Mouse (Mus musculus) lung, embryonic 14.5 days (tissue): ENCODE data around the gene Aen. TPM values are rescaled to one million over a fixed set of nuclear protein-coding genes. Genes with fewer than 3 reads are reported as not detected.

Source experiments
- ATAC-seq: fragments of 200-750 bp; cut with Nextera tagmentation; 2 replicates; pipeline ENCODE4 v1.8.0; 2017; ENCODE audit warnings: mild to moderate bottlenecking, moderate TSS enrichment, moderate library complexity; ENCODE audit not compliant: insufficient read depth
- DNase-seq: peaks from one replicate; pipeline ENCODE4 v3.0.0-alpha.2; 2015
- H3K27ac ChIP-seq: fragments of 300-500 bp; sonication (generic); 2 replicates; pipeline ENCODE4 v1.5.1; 2014; ENCODE audit warnings: low read depth, mild to moderate bottlenecking, moderate library complexity
- H3K27me3 ChIP-seq: fragments of 300-500 bp; sonication (generic); 2 replicates; pipeline ENCODE4 v1.6.1; 2014; ENCODE audit warnings: low read length, control low read depth; ENCODE audit not compliant: insufficient read depth
- H3K36me3 ChIP-seq: fragments of 300-500 bp; sonication (generic); 2 replicates; pipeline ENCODE4 v1.6.1; 2014; ENCODE audit warnings: control low read depth; ENCODE audit not compliant: insufficient read depth
- H3K4me1 ChIP-seq: fragments of 300-500 bp; sonication (generic); 2 replicates; pipeline ENCODE4 v1.6.1; 2014; ENCODE audit warnings: antibody characterized with exemption, control low read depth; ENCODE audit not compliant: insufficient read depth
- H3K4me2 ChIP-seq: fragments of 300-500 bp; sonication (generic); 2 replicates; pipeline ENCODE4 v1.6.1; 2014; ENCODE audit warnings: mild to moderate bottlenecking
- H3K4me3 ChIP-seq: fragments of 300-500 bp; sonication (generic); 2 replicates; pipeline ENCODE4 v1.5.1; 2014; ENCODE audit warnings: low read depth, low read length
- H3K9ac ChIP-seq: fragments of 300-500 bp; sonication (generic); 2 replicates; pipeline ENCODE4 v1.6.1; 2014
- H3K9me3 ChIP-seq: fragments of 300-500 bp; sonication (generic); 2 replicates; pipeline ENCODE4 v1.6.1; 2016; ENCODE audit warnings: low read depth, low read length, control low read depth
- CTCF ChIP-seq: IDR thresholded peaks from 2 replicates; pipeline ENCODE4 v1.5.1; 2016; ENCODE audit warnings: antibody characterized with exemption, low read depth
- WGBS: fragments of 180-500 bp; shearing (Covaris S2); extraction: QIAGEN DNeasy Blood & Tissue Kit; methylation state at CpG from one replicate; pipeline ENCODE4 v1.1.7; 2014; 5-methylcytosine and 5-hydroxymethylcytosine counted together
- polyA plus RNA-seq: library from polyadenylated mRNA; unstranded; fragments of >200 nt; fragmentation: Nextera tagmentation; extraction: Ambion mirVana; gene quantifications from 2 replicates; pipeline ENCODE4 v1.2.1, GENCODE M21; 2014

Gene Aen
- 36.7 and 44.2 TPM in 2 replicates for polyA plus RNA-seq

DNA sequence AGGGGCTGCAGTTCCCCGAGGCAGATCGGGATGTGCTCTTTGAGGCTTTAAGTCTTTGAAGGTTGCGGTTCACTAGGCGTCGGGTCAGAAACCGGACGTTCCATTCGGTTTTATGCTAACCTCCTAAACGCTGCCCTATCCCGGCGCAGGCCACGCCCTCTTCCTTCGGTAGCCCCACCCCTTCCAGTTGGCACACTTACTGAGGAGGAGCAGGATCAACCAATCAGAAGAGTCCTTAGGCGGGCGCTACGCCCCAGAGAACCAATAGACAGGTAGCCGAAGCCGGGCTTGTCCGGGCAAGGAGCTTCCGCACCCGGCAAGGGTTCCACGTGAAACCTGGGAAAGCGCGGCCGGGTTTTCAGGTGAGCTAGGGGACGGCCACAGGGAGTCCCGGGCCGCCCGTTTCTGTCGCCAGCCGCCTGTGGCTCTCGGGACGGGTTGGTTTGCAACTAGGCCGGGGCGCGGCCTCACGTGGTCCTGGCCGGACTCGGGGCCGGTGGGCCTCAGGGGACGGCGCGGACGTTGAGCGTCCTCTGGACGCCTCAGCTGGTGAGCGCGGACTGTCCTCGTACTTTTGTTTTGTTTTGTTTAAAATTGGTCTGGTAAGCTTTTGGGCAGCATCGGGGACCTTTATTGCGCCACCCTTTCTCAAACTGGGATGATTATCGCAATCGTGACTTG lies at the start of gene Aen:
Gene Aen, plus strand, starts transcription at position 202 of the 681 bp plus-strand sequence.
- Histone ChIP-seq H3K36me3 (0 out of 2 replicates have a peak, but pooled peaks cover 4% of the 10 kb centered on the region), H3K4me3 (peak within 1 kb of the TSS; percentile 90), H3K4me2 (peak within 1 kb of the TSS; percentile 76), H3K4me1 (peaks cover 6% of the 10 kb centered on the region), H3K9me3 (no peaks in the 10 kb centered on the region), H3K27me3 (no peaks in the 10 kb centered on the region), H3K9ac (peak within 1 kb of the TSS; percentile 78), H3K27ac (peak within 1 kb of the TSS; percentile 38; the same call in 1 of the 2 replicates)
- ATAC-seq (peak; percentile 97), DNase-seq (peak; percentile 99)
- under 1% methylated on average over 53 of the region's 53 CpGs for WGBS
- no peak for TF ChIP-seq CTCF

DNA sequence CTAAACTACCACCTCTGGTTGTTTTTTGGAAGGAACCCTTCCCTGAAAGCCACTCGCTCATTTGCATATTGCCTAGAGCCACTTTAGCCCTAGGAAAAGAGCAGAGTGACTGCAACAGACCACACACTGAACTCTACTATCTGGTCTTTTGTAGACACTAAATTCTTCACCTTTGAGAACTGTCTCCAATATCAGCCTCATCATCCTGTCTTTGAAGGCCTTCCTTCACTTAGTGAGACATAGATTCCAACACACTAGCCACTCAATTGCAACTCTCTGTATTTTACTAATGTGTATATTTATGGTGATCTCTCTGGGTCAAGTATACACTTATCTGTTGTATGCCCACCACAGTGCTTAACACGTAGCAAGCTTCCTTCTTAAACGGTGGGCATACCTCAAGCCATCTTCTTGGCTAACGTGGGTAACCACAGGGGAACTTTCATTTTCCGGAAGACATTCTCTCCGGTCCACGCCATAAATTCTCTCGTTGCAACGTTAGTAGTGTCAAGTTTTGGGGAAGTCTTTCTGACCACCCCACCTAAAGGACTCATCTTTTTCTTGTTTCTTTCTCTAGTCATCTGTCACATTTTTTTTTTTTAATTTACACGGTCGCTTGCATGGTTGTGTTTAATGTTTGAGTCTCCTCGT lies 49.5 kb upstream of the Aen start:
- H3K36me3 ChIP-seq, result peaks cover 25% of the 10 kb centered on the region
- H3K4me2 ChIP-seq, result peak overlapping the region; percentile 81
- 40% methylated on average over 12 of the region's 12 CpGs for WGBS
- no peak for TF ChIP-seq CTCF
- peak overlapping the region; percentile 63; the same call in 1 of the 2 replicates for H3K27ac ChIP-seq
- H3K9ac ChIP-seq, result peak overlapping the region; percentile 90
- peak overlapping the region; percentile 85 for H3K4me3 ChIP-seq
- ATAC-seq (no peak), DNase-seq (no peak)
- 0 out of 2 replicates have a peak, but pooled peaks cover 4% of the 10 kb centered on the region for H3K4me1 ChIP-seq
- H3K9me3 ChIP-seq, result no peaks in the 10 kb centered on the region
- no peaks in the 10 kb centered on the region for H3K27me3 ChIP-seq

DNA sequence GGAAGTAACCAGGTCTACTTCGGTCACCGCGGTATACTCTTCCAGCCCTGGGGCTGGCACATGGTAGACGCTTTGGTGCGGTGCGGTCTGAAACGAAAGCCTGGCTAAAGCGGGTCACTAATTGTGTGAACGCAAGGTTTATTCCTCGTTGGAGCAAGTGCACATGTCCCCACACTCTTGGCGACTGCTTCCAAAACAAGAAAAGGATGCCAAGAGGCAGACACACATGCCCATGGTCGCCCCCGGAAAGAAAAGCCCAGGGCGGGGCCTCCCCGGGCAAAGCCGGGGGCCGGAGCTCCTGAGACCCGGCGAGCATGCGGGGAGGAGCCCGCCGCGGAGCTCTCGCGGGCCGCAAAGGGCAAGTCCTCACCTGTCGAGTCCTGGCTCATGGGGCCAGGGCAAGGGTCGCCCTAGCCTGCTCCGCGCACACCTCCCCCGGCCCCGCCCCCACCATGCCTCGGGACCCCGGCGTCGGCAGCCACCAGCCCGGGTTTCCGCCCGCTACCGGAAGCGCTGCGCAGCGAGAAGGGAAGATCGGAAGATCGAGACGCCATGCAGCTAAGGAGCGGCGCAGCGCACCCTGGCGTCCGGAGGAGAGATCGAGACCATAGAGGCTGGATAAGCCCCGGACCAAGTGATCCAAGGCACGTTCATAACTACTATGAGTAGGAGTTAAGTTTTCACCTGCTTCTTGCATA lies 48.8 kb upstream of the Aen start, which contains the start of gene Det1:
Gene Det1, minus strand, starts transcription at position 527 of the 698 bp plus-strand sequence.
- 0 out of 2 replicates have a peak, but pooled peaks cover 4% of the 10 kb centered on the region for H3K4me1 ChIP-seq
- no peaks in the 10 kb centered on the region for H3K9me3 ChIP-seq
- H3K27me3 ChIP-seq, result no peaks in the 10 kb centered on the region
- peak within 1 kb of the TSS; percentile 90 for H3K9ac ChIP-seq
- peak; percentile 89 for TF ChIP-seq CTCF
- 1% methylated on average over 54 of the region's 54 CpGs for WGBS
- H3K4me2 ChIP-seq, result peak within 1 kb of the TSS; percentile 81
- H3K36me3 ChIP-seq, result peaks cover 19% of the 10 kb centered on the region
- peak within 1 kb of the TSS; percentile 63 for H3K27ac ChIP-seq
- peak within 1 kb of the TSS; percentile 85 for H3K4me3 ChIP-seq
- DNase-seq, result peak; percentile 97
- ATAC-seq, result peak; percentile 98

DNA sequence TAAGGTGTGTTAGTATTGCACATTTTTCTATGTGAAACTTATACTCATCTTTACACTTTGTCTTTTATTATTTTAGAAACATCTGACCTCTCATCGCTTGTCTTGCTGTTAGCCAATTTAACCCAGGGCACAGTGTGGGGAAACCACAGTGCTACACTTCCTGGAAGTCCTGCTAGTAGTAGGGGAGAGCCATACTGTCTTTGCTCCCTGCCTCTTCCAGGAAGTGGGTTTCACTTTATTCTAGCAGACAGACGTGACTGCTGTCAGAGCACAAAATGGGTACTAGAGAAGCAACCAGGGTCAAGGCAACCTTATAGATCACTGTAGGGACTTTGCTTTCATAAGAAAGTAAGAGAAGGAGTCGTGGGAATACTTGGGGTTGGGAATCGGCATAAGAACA lies 41.6 kb upstream of the Aen start:
- H3K36me3 ChIP-seq, result no peaks in the 10 kb centered on the region
- no peak for DNase-seq
- no peak overlapping the region for H3K4me3 ChIP-seq
- no peak overlapping the region for H3K9ac ChIP-seq
- no peak for ATAC-seq
- no peak overlapping the region for H3K27ac ChIP-seq
- no peak for TF ChIP-seq CTCF
- H3K4me1 ChIP-seq, result no peaks in the 10 kb centered on the region
- H3K9me3 ChIP-seq, result no peaks in the 10 kb centered on the region
- no peaks in the 10 kb centered on the region for H3K27me3 ChIP-seq
- no peak overlapping the region for H3K4me2 ChIP-seq
- 56% methylated on average over 4 of the region's 4 CpGs for whole genome bisulfite sequencing

DNA sequence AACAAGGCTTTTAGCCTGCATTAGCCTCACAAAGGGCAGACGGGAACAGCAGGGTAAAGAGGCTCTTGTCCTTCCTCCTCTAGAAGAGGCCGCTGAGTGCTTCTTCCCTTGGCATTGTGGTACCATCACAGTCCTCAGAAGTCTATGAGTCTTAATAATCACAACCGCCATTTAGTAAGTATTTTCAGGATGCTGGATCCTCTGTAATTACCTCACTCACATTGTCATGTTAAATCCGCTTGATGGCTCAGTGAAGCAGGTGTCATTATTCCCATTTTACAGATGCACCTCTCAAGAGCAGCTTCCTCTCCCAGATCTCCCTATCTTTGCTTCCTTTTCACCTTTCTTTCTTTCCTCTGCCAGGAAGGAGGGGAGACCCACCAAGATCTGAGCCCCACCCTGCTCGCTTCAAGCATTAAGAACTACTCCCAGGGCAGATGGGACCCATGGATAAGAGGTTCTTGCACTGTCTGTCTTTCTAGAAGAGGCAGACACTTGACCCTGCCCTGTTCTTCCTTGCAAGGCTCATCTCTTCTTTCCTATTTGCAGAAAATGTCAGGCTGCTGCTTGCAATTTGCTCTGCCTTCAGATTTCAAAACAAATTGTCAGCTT lies 40.5 kb upstream of the Aen start:
- H3K36me3 ChIP-seq, result no peaks in the 10 kb centered on the region
- H3K4me2 ChIP-seq, result no peak overlapping the region
- DNase-seq (no peak), ATAC-seq (no peak)
- H3K9ac ChIP-seq, result no peak overlapping the region
- no peaks in the 10 kb centered on the region for H3K4me1 ChIP-seq
- H3K4me3 ChIP-seq, result no peak overlapping the region
- H3K9me3 ChIP-seq, result no peaks in the 10 kb centered on the region
- H3K27me3 ChIP-seq, result no peaks in the 10 kb centered on the region
- no peak overlapping the region for H3K27ac ChIP-seq
- whole genome bisulfite sequencing, result 59% methylated on average over 5 of the region's 5 CpGs
- no peak for TF ChIP-seq CTCF

DNA sequence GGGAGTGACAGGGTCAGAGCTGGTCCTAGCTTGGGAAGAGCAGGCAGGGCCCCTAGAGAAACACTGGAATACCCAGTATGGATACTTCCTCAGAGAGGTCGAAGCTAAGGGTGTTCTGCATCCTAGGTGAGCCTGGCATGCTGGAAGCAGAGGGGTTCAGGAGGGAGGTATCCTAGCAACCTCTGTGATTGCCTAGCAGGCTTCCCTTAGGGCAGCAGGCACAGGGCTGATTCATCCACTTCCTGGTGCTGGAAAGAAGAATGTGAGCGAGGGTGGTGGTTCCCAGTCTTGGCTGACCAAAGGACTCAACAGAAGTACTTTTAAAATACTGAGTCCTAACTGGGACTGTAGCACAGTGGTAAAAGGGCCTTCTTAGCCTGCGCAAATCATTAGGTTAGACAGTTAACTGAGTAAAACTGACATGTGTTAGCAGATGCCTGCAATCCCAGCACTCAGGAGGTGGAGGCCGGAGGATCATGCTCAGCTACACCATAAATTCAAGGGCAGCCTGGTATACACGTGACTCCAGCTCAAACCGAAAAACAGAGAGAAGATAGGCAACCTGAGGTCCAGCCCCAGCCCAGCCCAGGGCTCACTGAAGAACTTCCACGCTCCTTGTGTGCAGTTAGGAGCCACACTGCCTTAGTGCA lies 31.7 kb upstream of the Aen start:
- no peak for ATAC-seq
- TF ChIP-seq CTCF, result no peak
- WGBS, result 59% methylated on average over 7 of the region's 7 CpGs

More for the DNA sequence above, 31.7 kb upstream of the Aen start:
- H3K4me1 ChIP-seq, result no peaks in the 10 kb centered on the region
- no peaks in the 10 kb centered on the region for H3K36me3 ChIP-seq
- H3K27me3 ChIP-seq, result no peaks in the 10 kb centered on the region
- H3K9ac ChIP-seq, result no peak overlapping the region
- DNase-seq, result no peak
- no peaks in the 10 kb centered on the region for H3K9me3 ChIP-seq
- H3K4me2 ChIP-seq, result no peak overlapping the region
- no peak overlapping the region for H3K4me3 ChIP-seq
- H3K27ac ChIP-seq, result no peak overlapping the region
